Mouse (Mus musculus) ES-Bruce4 (cell line): ENCODE measurements around the gene Trio. TPM values are rescaled to one million over a fixed set of nuclear protein-coding genes. Genes with fewer than 3 reads are reported as not detected.

ENCODE experiments used
- H3K27ac ChIP-seq: 2 replicates; pipeline ENCODE4 v1.5.1; 2012; ENCODE audit warnings: low read length, inconsistent platforms; ENCODE audit not compliant: insufficient read depth
- H3K27me3 ChIP-seq: 2 replicates; pipeline ENCODE4 v1.6.1; 2012; ENCODE audit warnings: mild to moderate bottlenecking, low read length, inconsistent platforms; ENCODE audit not compliant: control insufficient read depth, poor library complexity, insufficient read depth, severe bottlenecking
- H3K36me3 ChIP-seq: 2 replicates; pipeline ENCODE4 v1.6.1; 2012; ENCODE audit warnings: inconsistent platforms, mild to moderate bottlenecking, low read length, moderate library complexity; ENCODE audit not compliant: control insufficient read depth, poor library complexity, insufficient read depth, severe bottlenecking
- H3K4me1 ChIP-seq: one replicate; pipeline ENCODE4 v1.8.1; 2011; ENCODE audit warnings: low read length; ENCODE audit not compliant: control insufficient read depth, insufficient read depth
- H3K4me3 ChIP-seq: 2 replicates; pipeline ENCODE4 v1.5.1; 2011; ENCODE audit warnings: low read depth, mild to moderate bottlenecking, low read length
- H3K9ac ChIP-seq: 2 replicates; pipeline ENCODE4 v1.6.1; 2012; ENCODE audit warnings: low read depth, mild to moderate bottlenecking, inconsistent platforms; ENCODE audit not compliant: poor library complexity, severe bottlenecking
- H3K9me3 ChIP-seq: replicated peaks from 2 replicates; pipeline ENCODE4 v1.6.1; 2012; ENCODE audit warnings: mild to moderate bottlenecking, low read length, inconsistent platforms; ENCODE audit not compliant: control insufficient read depth, poor library complexity, insufficient read depth, severe bottlenecking
- CTCF ChIP-seq: IDR thresholded peaks from one replicate; pipeline ENCODE4 v1.8.1; 2011; ENCODE audit warnings: low read depth, low read length
- EP300 ChIP-seq: IDR thresholded peaks from 2 replicates; pipeline ENCODE4 v1.6.1; 2011; ENCODE audit warnings: low read depth, low read length; ENCODE audit not compliant: insufficient read depth
- POLR2A ChIP-seq: IDR thresholded peaks from one replicate; pipeline ENCODE4 v1.8.1; 2011; ENCODE audit warnings: low read length; ENCODE audit not compliant: insufficient read depth
- polyA plus RNA-seq: library from polyadenylated mRNA; stranded (reverse); fragments of >200 nt; gene quantifications from 2 replicates; pipeline ENCODE4 v1.2.4, GENCODE M21; 2011; ENCODE audit warnings: low read depth; ENCODE audit not compliant: missing spikeins, insufficient read depth, insufficient read length

Trio gene
- polyA plus RNA-seq, 1 experiment = 62.2 TPM

DNA sequence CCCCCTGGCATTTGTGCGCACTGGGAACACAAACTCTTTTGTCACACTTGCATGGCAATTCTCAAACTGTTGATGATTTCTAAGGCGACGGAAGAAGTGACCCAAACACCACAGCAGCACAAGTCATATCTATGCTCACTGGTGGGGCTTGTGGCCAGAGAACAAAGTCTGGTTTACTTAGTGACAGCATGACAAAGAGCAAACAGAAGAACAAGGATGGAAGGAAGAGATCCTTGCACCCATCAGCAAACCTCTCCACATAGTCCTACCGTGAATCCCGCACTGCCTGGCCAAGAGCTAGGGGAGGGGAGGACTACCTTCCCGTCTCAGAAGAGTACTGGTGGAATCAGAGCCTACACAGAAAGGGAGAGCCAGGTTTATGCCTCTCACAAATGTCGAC is 115.5 kb downstream of the Trio start:
- Histone ChIP-seq H3K4me3 (no peak overlapping the region), H3K9me3 (no peaks in the 10 kb centered on the region), H3K4me1 (no peaks in the 10 kb centered on the region), H3K27me3 (no peaks in the 10 kb centered on the region), H3K27ac (no peak overlapping the region), H3K9ac (no peak overlapping the region), H3K36me3 (no peaks in the 10 kb centered on the region)
- no peak for TF ChIP-seq EP300

DNA sequence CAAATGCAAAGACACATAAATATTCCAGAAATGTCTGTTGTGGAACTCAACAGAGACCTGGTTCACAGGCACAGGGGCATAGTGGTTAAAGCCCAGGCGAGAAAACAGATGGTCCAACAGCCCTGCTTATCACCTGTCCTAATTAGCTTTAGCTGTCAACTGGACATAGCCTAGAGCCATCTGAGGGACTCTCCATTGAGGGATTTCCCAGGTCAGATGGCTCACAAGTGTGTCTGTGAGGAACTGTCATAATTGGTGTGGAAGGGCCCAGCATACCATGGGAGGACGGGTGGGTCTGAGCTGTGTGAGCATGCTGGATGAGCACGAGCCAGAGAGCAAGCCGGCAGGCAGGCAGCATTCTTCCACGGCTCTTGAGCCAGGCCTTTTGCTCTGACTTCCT is 118.0 kb downstream of the Trio start:
- Histone ChIP-seq H3K9me3 (no peaks in the 10 kb centered on the region), H3K9ac (no peak overlapping the region), H3K27ac (no peak overlapping the region), H3K27me3 (no peaks in the 10 kb centered on the region), H3K4me1 (no peaks in the 10 kb centered on the region), H3K36me3 (no peaks in the 10 kb centered on the region), H3K4me3 (no peak overlapping the region)
- no peak for TF ChIP-seq EP300
- no peak for TF ChIP-seq POLR2A
- TF ChIP-seq CTCF = no peak

DNA sequence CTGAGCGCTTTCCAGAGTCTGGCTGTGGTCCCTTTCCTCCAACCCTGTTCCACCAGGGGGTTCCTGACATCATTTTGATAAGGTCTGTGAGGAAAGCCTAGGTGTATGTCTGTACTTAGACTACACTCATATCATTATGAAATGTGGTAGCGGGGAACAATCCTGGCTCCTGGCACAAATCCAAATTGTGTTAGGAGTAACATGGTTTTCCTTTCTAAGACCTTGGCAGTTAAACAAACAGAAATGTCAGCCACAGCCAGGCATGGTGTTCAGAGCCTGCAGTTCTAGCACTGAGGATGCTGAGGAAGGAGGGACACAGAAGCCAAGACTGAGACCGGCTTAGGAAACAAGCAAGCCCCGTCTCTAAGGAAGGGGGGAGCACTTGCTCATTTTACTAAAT is 119.2 kb downstream of the Trio start:
- Histone ChIP-seq H3K27ac (no peak overlapping the region), H3K9me3 (no peaks in the 10 kb centered on the region), H3K4me1 (no peaks in the 10 kb centered on the region), H3K4me3 (no peak overlapping the region), H3K36me3 (no peaks in the 10 kb centered on the region), H3K27me3 (no peaks in the 10 kb centered on the region), H3K9ac (no peak overlapping the region)
- TF ChIP-seq EP300 (no peak), CTCF (no peak), POLR2A (no peak)

DNA sequence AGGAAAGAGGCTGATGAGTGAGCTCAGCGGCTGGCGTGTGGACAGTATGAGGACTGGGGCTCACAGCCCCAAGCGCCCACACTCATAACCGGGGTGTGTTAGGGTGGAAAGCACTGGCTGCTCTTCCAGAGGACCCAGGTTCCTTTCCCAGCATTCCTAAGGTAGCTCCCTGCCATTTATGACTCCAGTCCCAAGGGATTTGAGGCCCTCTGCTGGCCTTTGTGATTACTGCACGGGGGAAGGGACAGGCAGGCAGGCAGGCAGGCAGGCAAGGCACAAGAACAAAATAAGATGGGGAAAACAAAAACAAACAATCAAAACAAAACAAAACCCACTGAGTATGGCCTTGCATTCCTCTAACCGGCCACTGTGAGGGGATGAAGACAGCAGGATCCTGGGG is 120.3 kb downstream of the Trio start:
- Histone ChIP-seq H3K4me3 (peak overlapping the region; percentile 64), H3K27me3 (no peaks in the 10 kb centered on the region), H3K27ac (no peak overlapping the region), H3K9ac (peak overlapping the region; percentile 42), H3K36me3 (no peaks in the 10 kb centered on the region), H3K4me1 (no peaks in the 10 kb centered on the region), H3K9me3 (no peaks in the 10 kb centered on the region)
- TF ChIP-seq EP300 (no peak), CTCF (peak; percentile 75)

DNA sequence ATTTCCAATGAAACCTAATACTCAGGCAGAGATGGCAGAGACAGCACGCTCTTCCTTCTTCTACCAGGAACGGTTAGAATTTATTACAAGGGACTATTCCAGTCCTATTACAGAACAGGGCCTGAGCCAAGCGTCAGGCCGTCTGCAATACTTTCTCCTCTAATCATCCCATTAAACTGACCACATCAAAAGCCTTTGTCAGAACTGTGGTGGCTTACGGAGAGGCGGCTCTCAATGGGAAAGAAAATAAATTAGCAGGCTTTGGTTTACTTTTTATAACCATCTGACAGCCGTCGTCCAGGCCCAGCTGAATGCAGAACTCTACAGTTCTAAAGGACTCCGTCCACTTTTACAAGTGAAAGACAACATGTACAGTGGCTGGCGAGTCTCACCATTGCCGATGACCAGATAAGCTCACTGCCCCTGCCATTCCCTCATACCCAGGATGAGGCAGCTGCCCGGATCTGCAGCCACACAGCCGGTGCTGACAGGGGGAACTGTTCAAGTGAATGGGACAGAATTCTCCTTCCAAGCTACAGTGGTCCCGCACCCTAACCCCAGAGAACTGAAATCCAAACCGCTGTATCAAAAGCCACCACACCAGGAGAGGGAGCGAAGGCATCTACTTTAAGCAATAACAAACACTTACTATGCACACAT is 121.2 kb downstream of the Trio start:
- no peaks in the 10 kb centered on the region for H3K36me3 ChIP-seq
- H3K9ac ChIP-seq = peak overlapping the region; percentile 42; the same call in 1 of the 2 replicates
- no peak overlapping the region for H3K27ac ChIP-seq
- no peaks in the 10 kb centered on the region for H3K9me3 ChIP-seq
- no peak for TF ChIP-seq CTCF
- TF ChIP-seq POLR2A = no peak
- TF ChIP-seq EP300 = no peak
- H3K4me1 ChIP-seq = no peaks in the 10 kb centered on the region
- no peaks in the 10 kb centered on the region for H3K27me3 ChIP-seq
- H3K4me3 ChIP-seq = peak overlapping the region; percentile 64

DNA sequence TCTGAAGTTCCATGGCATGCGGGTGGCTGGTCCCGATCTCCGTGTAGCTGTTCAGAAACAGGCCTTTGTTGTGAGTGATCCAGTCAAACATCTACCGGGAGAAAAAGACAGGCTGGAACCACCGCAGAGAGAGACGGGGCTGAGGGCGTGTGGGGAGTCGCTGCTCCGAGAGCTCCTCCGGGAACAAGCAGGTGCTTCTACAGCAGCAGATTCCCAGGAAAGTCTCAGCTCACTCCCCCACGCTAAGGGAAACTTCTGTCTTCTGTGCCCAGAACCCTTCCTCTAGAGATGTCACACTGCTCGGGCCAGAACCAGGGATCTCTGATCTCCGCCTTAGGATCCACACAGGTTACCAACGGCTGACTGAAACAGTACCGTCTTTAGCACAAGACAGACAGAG is 124.4 kb downstream of the Trio start:
- no peaks in the 10 kb centered on the region for H3K27me3 ChIP-seq
- H3K36me3 ChIP-seq = no peaks in the 10 kb centered on the region
- no peak overlapping the region for H3K4me3 ChIP-seq
- no peaks in the 10 kb centered on the region for H3K9me3 ChIP-seq
- no peak for TF ChIP-seq POLR2A
- H3K27ac ChIP-seq = no peak overlapping the region
- H3K9ac ChIP-seq = no peak overlapping the region
- H3K4me1 ChIP-seq = no peaks in the 10 kb centered on the region
